Mouse (Mus musculus) kidney, embryonic 14.5 days (tissue): ENCODE data around the gene Mctp1. TPM values are rescaled to one million over a fixed set of nuclear protein-coding genes. Genes with fewer than 3 reads are reported as not detected.
"Not testable (repeated sequence)": the region's sequence is repeated elsewhere in the genome, so short reads cannot be mapped to it uniquely, and the experiment has no call there.

Experiments used
- ATAC-seq: fragments of 200-750 bp; cut with Nextera tagmentation; 2 replicates; pipeline ENCODE4 v1.8.0; 2017; ENCODE audit warnings: moderate number of reproducible peaks, mild to moderate bottlenecking, moderate TSS enrichment, moderate library complexity; ENCODE audit not compliant: low FRiP score, low TSS enrichment
- H3K27ac ChIP-seq: fragments of 300-500 bp; sonication (generic); 2 replicates; pipeline ENCODE4 v1.5.1; 2014; ENCODE audit warnings: low read depth, mild to moderate bottlenecking, low read length, moderate library complexity, mixed read lengths
- H3K27me3 ChIP-seq: fragments of 300-500 bp; sonication (generic); 2 replicates; pipeline ENCODE4 v1.6.1; 2014; ENCODE audit warnings: mild to moderate bottlenecking, low read length; ENCODE audit not compliant: control insufficient read depth, insufficient read depth
- H3K36me3 ChIP-seq: fragments of 300-500 bp; sonication (generic); 2 replicates; pipeline ENCODE4 v1.6.1; 2014; ENCODE audit warnings: low read length, mixed read lengths; ENCODE audit not compliant: control insufficient read depth, insufficient read depth
- H3K4me1 ChIP-seq: fragments of 300-500 bp; sonication (generic); 2 replicates; pipeline ENCODE4 v1.6.1; 2014; ENCODE audit warnings: low read length, mixed read lengths; ENCODE audit not compliant: control insufficient read depth, insufficient read depth
- H3K4me2 ChIP-seq: fragments of 300-500 bp; sonication (generic); replicated peaks from 2 replicates; pipeline ENCODE4 v1.6.1; 2014; ENCODE audit warnings: low read depth, mild to moderate bottlenecking, low read length
- H3K4me3 ChIP-seq: fragments of 300-500 bp; sonication (generic); 2 replicates; pipeline ENCODE4 v1.5.1; 2014; ENCODE audit warnings: mild to moderate bottlenecking, low read length
- H3K9ac ChIP-seq: fragments of 300-500 bp; sonication (generic); 2 replicates; pipeline ENCODE4 v1.6.1; 2014; ENCODE audit warnings: low read depth, mild to moderate bottlenecking, low read length, moderate library complexity
- H3K9me3 ChIP-seq: fragments of 300-500 bp; sonication (generic); 2 replicates; pipeline ENCODE4 v1.6.1; 2016; ENCODE audit warnings: low read length; ENCODE audit not compliant: control insufficient read depth
- WGBS: fragments of 180-500 bp; shearing (Covaris S2); extraction: QIAGEN DNeasy Blood & Tissue Kit; methylation state at CpG from one replicate; pipeline ENCODE4 v1.1.7; 2014; 5-methylcytosine and 5-hydroxymethylcytosine counted together
- polyA plus RNA-seq: library from polyadenylated mRNA; unstranded; fragments of >200 nt; fragmentation: Nextera tagmentation; extraction: Ambion mirVana; gene quantifications from 2 replicates; pipeline ENCODE4 v1.2.1, GENCODE M21; 2014

Mctp1 gene
- polyA plus RNA-seq: 0.21 and 0.72 TPM in 2 replicates

DNA sequence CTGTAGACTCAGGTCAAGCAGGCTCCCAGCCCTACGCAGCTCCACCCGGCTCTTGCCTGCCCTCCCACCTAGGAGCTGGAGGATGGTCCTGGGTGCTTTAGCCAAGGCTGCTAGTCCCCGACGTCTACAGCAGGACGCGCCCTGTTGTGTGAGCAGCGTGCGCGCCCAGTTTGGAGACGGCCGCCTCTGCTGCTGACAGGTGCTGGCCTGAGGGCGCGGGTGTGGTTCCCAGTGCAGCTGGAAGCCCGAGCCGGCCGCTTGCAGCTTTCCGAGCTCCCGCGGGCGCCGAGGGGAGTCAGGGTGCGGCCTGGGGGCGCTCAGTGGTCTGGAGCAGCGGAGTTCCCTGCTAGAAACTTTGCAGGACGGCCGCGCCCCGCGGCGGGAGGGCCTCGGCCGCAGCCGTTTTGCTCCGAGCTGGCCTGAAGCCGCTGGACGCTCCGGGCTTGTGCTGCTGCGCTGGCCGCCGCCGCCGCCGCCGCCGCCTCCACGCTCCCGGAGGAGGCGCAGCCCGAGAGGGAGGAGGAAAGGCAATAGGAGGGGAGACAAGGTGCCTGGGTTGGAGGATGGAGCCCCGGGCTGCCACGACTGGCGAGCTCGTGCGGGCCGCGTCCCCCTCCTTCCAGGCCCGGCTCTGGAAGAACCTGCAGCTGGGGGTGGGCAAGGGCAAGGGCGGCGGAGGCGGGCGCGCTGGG, at the start of gene Mctp1:
Gene Mctp1, plus strand, starts transcription at position 564 of the 692 bp plus-strand sequence.
- Histone ChIP-seq H3K9ac (peak within 1 kb of the TSS; percentile 52), H3K4me3 (peak within 1 kb of the TSS; percentile 57), H3K9me3 (no peaks in the 10 kb centered on the region), H3K4me1 (no peaks in the 10 kb centered on the region), H3K27me3 (peaks cover 18% of the 10 kb centered on the region), H3K4me2 (peak within 1 kb of the TSS; percentile 97), H3K36me3 (no peaks in the 10 kb centered on the region), H3K27ac (no peak within 1 kb of the TSS)
- WGBS: under 1% methylated on average over 49 of the region's 62 CpGs
- peak; percentile 96 for ATAC-seq

GRCm38 (mm10) chr13:76345941-76346340, 38.4 kb upstream of the Mctp1 start:
- H3K27me3 ChIP-seq, H3K9ac ChIP-seq, H3K4me3 ChIP-seq, H3K4me1 ChIP-seq, H3K4me2 ChIP-seq, H3K36me3 ChIP-seq, ATAC-seq, H3K9me3 ChIP-seq, H3K27ac ChIP-seq: not testable (repeated sequence)
- WGBS: 91% methylated on average over 19 of the region's 21 CpGs

DNA sequence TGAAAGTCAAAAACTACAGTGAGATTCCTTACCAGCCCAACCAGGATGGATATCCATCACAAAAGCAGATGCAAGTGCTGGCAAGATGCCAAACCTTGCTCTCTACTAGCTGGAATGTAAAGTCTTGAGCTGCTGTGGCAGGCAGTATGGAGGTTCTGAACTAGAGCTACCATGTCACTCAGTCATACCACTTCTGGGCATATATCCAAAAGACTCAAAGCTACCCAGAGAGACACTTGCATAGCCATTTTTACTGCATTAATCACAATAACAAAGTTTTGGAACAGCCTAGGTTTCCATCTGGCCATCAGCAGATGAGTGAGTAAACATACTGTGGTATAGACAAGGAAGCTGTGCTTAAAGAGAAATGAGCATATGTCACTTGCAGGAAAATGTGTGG, 25.6 kb upstream of the Mctp1 start:
- Histone ChIP-seq H3K27me3 (no peaks in the 10 kb centered on the region), H3K4me1 (no peaks in the 10 kb centered on the region), H3K36me3 (no peaks in the 10 kb centered on the region), H3K4me2 (no peak overlapping the region), H3K9me3 (no peaks in the 10 kb centered on the region), H3K4me3 (no peak overlapping the region), H3K9ac (no peak overlapping the region), H3K27ac (no peak overlapping the region)
- no peak for ATAC-seq

DNA sequence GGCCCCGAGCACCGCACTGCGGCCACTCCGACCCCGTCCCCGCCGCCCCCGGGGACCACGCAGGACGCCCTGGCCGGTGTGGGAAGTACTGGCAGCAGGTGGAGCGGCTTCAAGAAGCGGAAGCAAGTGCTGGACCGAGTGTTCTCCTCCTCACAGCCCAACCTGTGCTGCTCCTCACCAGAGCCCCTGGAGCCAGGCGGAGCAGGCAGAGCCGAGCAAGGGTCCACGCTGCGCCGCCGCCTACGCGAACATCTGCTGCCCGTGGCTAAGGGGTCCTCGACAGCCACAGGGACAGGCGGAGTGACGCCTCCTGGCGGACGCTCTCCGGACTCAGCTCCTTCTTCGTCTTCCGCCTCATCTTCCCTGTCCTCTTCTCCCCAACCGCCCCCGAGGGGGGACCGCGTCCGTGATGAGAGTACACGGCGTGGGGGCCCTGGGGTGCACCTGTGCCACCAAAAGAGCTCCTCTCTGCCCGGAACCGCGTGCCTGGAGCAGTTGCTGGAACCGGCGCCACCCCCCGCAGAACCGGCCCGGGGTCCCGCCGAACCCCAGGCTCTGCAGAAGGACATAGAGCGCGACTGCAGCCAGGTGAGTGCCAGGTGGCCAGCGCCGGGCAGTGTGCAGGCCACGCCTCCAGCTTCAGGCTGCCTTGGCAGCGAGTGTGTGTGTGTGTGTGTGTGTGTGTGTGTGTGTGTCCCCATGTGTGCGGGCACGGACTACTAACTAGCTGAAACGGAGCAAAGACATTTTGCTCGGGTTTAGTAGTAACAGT, 515 bp downstream of the Mctp1 start:
- Histone ChIP-seq H3K27me3 (peaks cover 18% of the 10 kb centered on the region), H3K4me3 (peak overlapping the region; percentile 57), H3K36me3 (no peaks in the 10 kb centered on the region), H3K9ac (peak overlapping the region; percentile 52), H3K4me1 (no peaks in the 10 kb centered on the region), H3K4me2 (peak overlapping the region; percentile 97), H3K27ac (no peak overlapping the region), H3K9me3 (no peaks in the 10 kb centered on the region)
- peak; percentile 88 for ATAC-seq
- under 1% methylated on average over 55 of the region's 58 CpGs for WGBS

DNA sequence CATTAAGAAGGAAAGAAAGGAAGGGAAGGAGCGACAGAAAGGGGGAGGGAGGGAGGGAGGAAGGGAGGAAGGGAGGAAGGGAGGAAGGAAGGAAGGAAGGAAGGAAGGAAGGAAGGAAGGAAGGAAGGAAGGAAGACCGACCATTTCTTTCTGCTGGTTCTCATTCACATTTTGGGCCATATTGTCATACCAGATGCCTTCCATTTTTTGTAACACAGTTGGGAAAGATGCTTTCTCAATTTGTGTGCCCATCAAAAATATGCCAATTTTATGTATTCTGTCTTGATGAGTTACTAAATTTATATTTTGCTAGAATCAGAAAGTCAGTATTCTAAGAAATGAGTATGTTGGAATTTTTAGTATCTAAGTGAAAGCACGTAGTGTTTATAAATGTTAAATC, 4.3 kb downstream of the Mctp1 start:
- 74% methylated on average over 3 of the region's 3 CpGs for WGBS
- no peak overlapping the region for H3K9ac ChIP-seq
- ATAC-seq: no peak
- no peaks in the 10 kb centered on the region for H3K36me3 ChIP-seq
- H3K27me3 ChIP-seq: peaks cover 12% of the 10 kb centered on the region
- no peak overlapping the region for H3K4me3 ChIP-seq
- no peaks in the 10 kb centered on the region for H3K4me1 ChIP-seq
- H3K4me2 ChIP-seq: no peak overlapping the region
- no peaks in the 10 kb centered on the region for H3K9me3 ChIP-seq
- no peak overlapping the region for H3K27ac ChIP-seq

DNA sequence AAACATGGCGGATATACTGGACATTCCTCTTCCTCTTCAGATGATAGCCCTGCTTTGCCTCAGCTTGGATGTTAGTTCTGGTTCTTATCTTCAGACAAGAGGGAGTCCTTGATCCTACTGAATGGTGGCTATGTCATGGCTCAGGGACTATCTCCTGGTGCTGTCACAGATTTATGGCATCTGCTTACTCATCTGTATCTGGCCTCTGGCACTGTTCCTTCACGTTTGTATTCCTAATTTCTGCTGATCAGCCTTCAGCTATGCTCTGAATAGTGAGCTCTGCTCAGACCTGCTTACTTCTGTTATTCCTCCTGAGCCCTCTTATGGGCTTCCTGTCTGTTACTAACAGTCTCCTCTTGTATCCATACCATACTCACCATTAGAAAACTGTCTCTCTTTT, 7.6 kb downstream of the Mctp1 start:
- WGBS: 43% methylated on average over 2 of the region's 2 CpGs
- H3K4me3 ChIP-seq: no peak overlapping the region
- H3K9me3 ChIP-seq: no peaks in the 10 kb centered on the region
- ATAC-seq: no peak
- peaks cover under 1% of the 10 kb centered on the region; the same call in 1 of the 2 replicates for H3K27me3 ChIP-seq
- H3K4me1 ChIP-seq: no peaks in the 10 kb centered on the region
- H3K36me3 ChIP-seq: no peaks in the 10 kb centered on the region
- no peak overlapping the region for H3K27ac ChIP-seq
- no peak overlapping the region for H3K9ac ChIP-seq
- H3K4me2 ChIP-seq: no peak overlapping the region

DNA sequence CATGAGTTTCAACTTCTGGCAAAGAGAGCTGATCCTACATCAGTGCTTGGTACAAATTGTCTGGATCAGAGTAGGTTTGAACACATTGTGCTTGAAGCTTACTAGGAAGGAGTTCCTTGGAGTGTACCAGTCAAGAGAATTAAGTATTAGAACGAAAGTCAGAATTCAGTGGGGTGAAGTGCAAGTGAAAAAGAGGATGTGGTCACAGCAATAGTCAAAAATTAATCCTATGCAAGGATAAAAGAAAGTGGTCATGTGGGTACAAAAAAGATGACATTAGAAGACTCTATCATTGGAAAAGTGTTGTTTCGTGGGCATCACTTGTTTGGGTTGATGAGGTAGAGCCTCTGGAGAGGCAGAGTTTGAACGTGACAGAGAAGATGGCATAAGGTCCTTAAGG, 8.8 kb downstream of the Mctp1 start:
- no peak overlapping the region for H3K27ac ChIP-seq
- no peaks in the 10 kb centered on the region for H3K4me1 ChIP-seq
- no peaks in the 10 kb centered on the region for H3K9me3 ChIP-seq
- no peak overlapping the region for H3K9ac ChIP-seq
- H3K4me3 ChIP-seq: no peak overlapping the region
- ATAC-seq: no peak
- H3K27me3 ChIP-seq: no peaks in the 10 kb centered on the region
- 82% methylated on average over 3 of the region's 3 CpGs for WGBS
- no peaks in the 10 kb centered on the region for H3K36me3 ChIP-seq
- no peak overlapping the region for H3K4me2 ChIP-seq

- no peak overlapping the region for H3K27ac ChIP-seq
- H3K4me3 ChIP-seq: no peak overlapping the region
- no peaks in the 10 kb centered on the region for H3K27me3 ChIP-seq
- H3K9ac ChIP-seq: no peak overlapping the region
- no peaks in the 10 kb centered on the region for H3K9me3 ChIP-seq
- no peaks in the 10 kb centered on the region for H3K4me1 ChIP-seq
- no peak for ATAC-seq
- H3K36me3 ChIP-seq: no peaks in the 10 kb centered on the region
- H3K4me2 ChIP-seq: no peak overlapping the region
Observed at GRCm38 (mm10) chr13:76395906-76396305, 11.6 kb downstream of the Mctp1 start.

- no peak overlapping the region for H3K4me2 ChIP-seq
- H3K27ac ChIP-seq: no peak overlapping the region
- no peaks in the 10 kb centered on the region for H3K4me1 ChIP-seq
- no peak overlapping the region for H3K9ac ChIP-seq
- no peaks in the 10 kb centered on the region for H3K9me3 ChIP-seq
- no peak for ATAC-seq
- H3K36me3 ChIP-seq: no peaks in the 10 kb centered on the region
- no peaks in the 10 kb centered on the region for H3K27me3 ChIP-seq
- no peak overlapping the region for H3K4me3 ChIP-seq
- 75% methylated on average over 2 of the region's 2 CpGs for WGBS
Observed at GRCm38 (mm10) chr13:76409296-76409695, 25.0 kb downstream of the Mctp1 start.
